Comparison of ENCODE assay signal across 32 mouse cellular contexts in genomic region chr10:82824541-82824940, GRCm38 (mm10). TPM values are rescaled to one million over a fixed set of nuclear protein-coding genes. Genes with fewer than 3 reads are reported as not detected.
DNase-seq lines count a peak whose midpoint lies in the region; ATAC-seq lines count a peak whose summit lies in the region.
"Had no signal": no experiment of that assay in that cellular context is flagged by ENCODE, and none has a peak within 500 bp of the region (broad histone marks: within the 10 kb centered on the region; RNA-seq: fewer than 3 reads in every experiment).

No protein-coding gene starts in this region.

- H3K4me3 ChIP-seq in heart, embryonic 13.5 days: peak overlapping the region; percentile 10; the same call in 1 of the 2 replicates
- H3K4me3 ChIP-seq: embryonic facial prominence, embryonic 10.5 days; embryonic facial prominence, embryonic 15.5 days; forebrain, embryonic 12.5 days; limb, embryonic 10.5 days; limb, embryonic 15.5 days; liver, embryonic 13.5 days; midbrain, embryonic 10.5 days; midbrain, embryonic 15.5 days; stomach, embryonic 15.5 days had no signal

- no peaks in the 10 kb centered on the region for H3K27me3 ChIP-seq in heart, embryonic 13.5 days (replicated peaks)
- H3K27me3 ChIP-seq: CH12.LX; embryonic facial prominence, embryonic 15.5 days; forebrain, embryonic 12.5 days; limb, embryonic 15.5 days; liver, embryonic 13.5 days; midbrain, embryonic 15.5 days; stomach, embryonic 15.5 days had no signal

- peak; percentile 48 for DNase-seq in adrenal gland, postnatal 14 days
- DNase-seq in adrenal gland, adult 18-20 months (ENCODE audit: low spot score in 2 of 2): no peak
- DNase-seq in heart, postnatal 36 days: no peak
- DNase-seq in 3134 (ENCODE audit: extremely low read depth, insufficient read length, low spot score) (peak; percentile 69), MN1 (ENCODE audit: low spot score) (peak; percentile 44)
- DNase-seq in frontal cortex, postnatal 14 days (ENCODE audit: low spot score in 2 of 2): no peak
- DNase-seq: B cell, adult 2 months; cerebellum, adult 2 months; cerebellum, postnatal 14 days; forebrain, postnatal 0 days; gastrocnemius, postnatal 14 days; kidney, adult 9 months; kidney, postnatal 10 days; layer of hippocampus, adult 9-11 months; liver, embryonic 13.5 days; lung, adult 18-20 months; lung, postnatal 10 days; right cerebral cortex, postnatal 25 days; thymus, adult 18-20 months; thymus, postnatal 36 days had no signal

- intact Hi-C loops in heart, postnatal 36 days (cut with DNase I): no loop called here

- H3K4me2 ChIP-seq in heart, embryonic 13.5 days: peak overlapping the region; percentile 28
- H3K4me2 ChIP-seq: embryonic facial prominence, embryonic 15.5 days; forebrain, embryonic 12.5 days; hindbrain, embryonic 14.5 days; limb, embryonic 15.5 days; liver, embryonic 13.5 days; midbrain, embryonic 15.5 days; stomach, embryonic 15.5 days had no signal

- no peaks in the 10 kb centered on the region for H3K36me3 ChIP-seq in heart, embryonic 13.5 days
- H3K36me3 ChIP-seq: embryonic facial prominence, embryonic 10.5 days; embryonic facial prominence, embryonic 15.5 days; forebrain, embryonic 12.5 days; limb, embryonic 10.5 days; limb, embryonic 15.5 days; liver, embryonic 13.5 days; midbrain, embryonic 10.5 days; midbrain, embryonic 15.5 days; stomach, embryonic 15.5 days had no signal

- no peaks in the 10 kb centered on the region for H3K4me1 ChIP-seq in heart, embryonic 13.5 days
- H3K4me1 ChIP-seq: forebrain, embryonic 12.5 days; liver, embryonic 13.5 days; midbrain, embryonic 10.5 days; midbrain, embryonic 15.5 days; stomach, embryonic 15.5 days had no signal

- H3K9ac ChIP-seq in heart, embryonic 13.5 days: no peak overlapping the region
- H3K9ac ChIP-seq: embryonic facial prominence, embryonic 15.5 days; forebrain, embryonic 12.5 days; forebrain, postnatal 0 days; hindbrain, embryonic 14.5 days; limb, embryonic 15.5 days; liver, embryonic 13.5 days; midbrain, embryonic 15.5 days; stomach, embryonic 15.5 days had no signal

- H3K9me3 ChIP-seq in heart, embryonic 13.5 days: no peaks in the 10 kb centered on the region
- H3K9me3 ChIP-seq: embryonic facial prominence, embryonic 10.5 days; embryonic facial prominence, embryonic 15.5 days; forebrain, embryonic 12.5 days; limb, embryonic 10.5 days; limb, embryonic 15.5 days; liver, embryonic 13.5 days; midbrain, embryonic 10.5 days; midbrain, embryonic 15.5 days; stomach, embryonic 15.5 days had no signal

- no peak overlapping the region for H3K27ac ChIP-seq in heart, embryonic 13.5 days (replicated peaks)
- H3K27ac ChIP-seq: embryonic facial prominence, embryonic 10.5 days; forebrain, embryonic 12.5 days; hindbrain, embryonic 14.5 days; limb, embryonic 10.5 days; limb, embryonic 15.5 days; liver, embryonic 13.5 days; midbrain, embryonic 10.5 days; midbrain, embryonic 15.5 days; stomach, embryonic 15.5 days had no signal

- 31% methylated on average over 10 of the region's 10 CpGs for WGBS in heart, embryonic 13.5 days

- no peak for ATAC-seq in heart, embryonic 13.5 days (ENCODE audit: extremely low read depth, insufficient number of reproducible peaks, low FRiP score, low TSS enrichment)
- ATAC-seq: forebrain, postnatal 0 days; intestine, postnatal 0 days; midbrain, embryonic 15.5 days had no signal

RNA-seq across cellular contexts. Expression of gene Txnrd1, which starts 9.2 kb away (rescaled TPM):
- total RNA-seq in adrenal gland, postnatal 14 days (2021): 106 and 115 TPM in 2 replicates
- 100 to 1,000 TPM in 1 of 2 experiments, 10 to 100 TPM in 1; 86.4 to 142 TPM for total RNA-seq in adrenal gland, adult 18-20 months (2021)
- polyA plus RNA-seq in heart, embryonic 13.5 days (2015; fragmentation: Nextera tagmentation; extraction: Ambion mirVana): 64.9 and 65.3 TPM in 2 replicates
- total RNA-seq in heart, postnatal 36 days (2021): 10 to 100 TPM; 49.3 to 63.5 TPM

RNA-seq across cellular contexts. Expression of gene Eid3, which starts 41.9 kb away (rescaled TPM):
- 2.3 and 3.0 TPM in 2 replicates for total RNA-seq in adrenal gland, postnatal 14 days (2021)
- total RNA-seq in adrenal gland, adult 18-20 months (2021): 1 to 10 TPM; 1.4 to 2.0 TPM
- 0.22 and 0.36 TPM in 2 replicates for polyA plus RNA-seq in heart, embryonic 13.5 days (2015; fragmentation: Nextera tagmentation; extraction: Ambion mirVana)
- 1 to 10 TPM in 1 of 2 experiments, under 1 TPM in 1; 0.69 to 1.5 TPM for total RNA-seq in heart, postnatal 36 days (2021)

Comparison
In these comparisons a context has a peak if more than half of its experiments do, and no peak if none do; other contexts are left out.
1. DNase-seq: peak in adrenal gland, postnatal 14 days (single experiment), 3134 (single experiment) and MN1 (single experiment); none in adrenal gland, adult 18-20 months (0 of 2), heart, postnatal 36 days (0 of 2) and frontal cortex, postnatal 14 days (0 of 2).